Mouse (Mus musculus): Measurements from ENCODE around the gene Ccpg1os.

The Ccpg1os gene

GRCm38 (mm10) chr9:72985250-72986220 lies at the start of gene Ccpg1os, which contains the start of gene Ccpg1:
Ccpg1os (minus strand) TSS chr9:72985382.
Ccpg1 (plus strand) TSS chr9:72985429.
- peak; percentile 98 for DNase-seq

- DNase-seq: no peak
Measured at GRCm38 (mm10) chr9:73033406-73033805, 48.2 kb upstream of the Ccpg1os start.

GRCm38 (mm10) chr9:73031421-73031820 lies 46.2 kb upstream of the Ccpg1os start:
- no peak for DNase-seq

- DNase-seq: no peak
Measured at GRCm38 (mm10) chr9:73030443-73030842, 45.3 kb upstream of the Ccpg1os start.

GRCm38 (mm10) chr9:73025818-73026636 lies 40.8 kb upstream of the Ccpg1os start:
- no peak for DNase-seq

GRCm38 (mm10) chr9:73020566-73021097 lies 35.5 kb upstream of the Ccpg1os start:
- DNase-seq: no peak

GRCm38 (mm10) chr9:73019841-73020240 lies 34.7 kb upstream of the Ccpg1os start:
- DNase-seq: no peak

GRCm38 (mm10) chr9:73014724-73015123 lies 29.5 kb upstream of the Ccpg1os start:
- DNase-seq: no peak

GRCm38 (mm10) chr9:73012629-73013028 lies 27.4 kb upstream of the Ccpg1os start:
- DNase-seq: no peak

- DNase-seq: no peak
Measured at GRCm38 (mm10) chr9:73008384-73008783, 23.2 kb upstream of the Ccpg1os start.

GRCm38 (mm10) chr9:73006175-73006574 lies 21.0 kb upstream of the Ccpg1os start:
- DNase-seq: no peak

- DNase-seq: no peak
Measured at GRCm38 (mm10) chr9:73005106-73005505, 19.9 kb upstream of the Ccpg1os start.

- no peak for DNase-seq
Measured at GRCm38 (mm10) chr9:73004076-73004475, 18.9 kb upstream of the Ccpg1os start.

- DNase-seq: no peak
Measured at GRCm38 (mm10) chr9:73002177-73002576, 17.0 kb upstream of the Ccpg1os start.

GRCm38 (mm10) chr9:73001314-73002011 lies 16.3 kb upstream of the Ccpg1os start:
- no peak for DNase-seq

GRCm38 (mm10) chr9:73000487-73000886 lies 15.3 kb upstream of the Ccpg1os start:
- no peak for DNase-seq

- no peak for DNase-seq
Measured at GRCm38 (mm10) chr9:72996806-72997205, 11.6 kb upstream of the Ccpg1os start.

- DNase-seq: no peak
Measured at GRCm38 (mm10) chr9:72996167-72996566, 11.0 kb upstream of the Ccpg1os start.

- no peak for DNase-seq
Measured at GRCm38 (mm10) chr9:72992576-72992975, 7.4 kb upstream of the Ccpg1os start.

- no peak for DNase-seq
Measured at GRCm38 (mm10) chr9:72991420-72991819, 6.2 kb upstream of the Ccpg1os start.

GRCm38 (mm10) chr9:72988706-72989105 lies 3.5 kb upstream of the Ccpg1os start:
- peak; percentile 32 for DNase-seq

- DNase-seq: no peak
Measured at GRCm38 (mm10) chr9:72987703-72988102, 2.5 kb upstream of the Ccpg1os start.

GRCm38 (mm10) chr9:72983066-72983465 lies 2.1 kb downstream of the Ccpg1os start:
- no peak for DNase-seq

Data from kidney, adult 11 months (tissue).